Mouse (Mus musculus): Measurements from ENCODE around the gene Loxl4. TPM values are rescaled to one million over a fixed set of nuclear protein-coding genes. Genes with fewer than 3 reads are reported as not detected.

Loxl4 gene
- polyA plus RNA-seq, 1 experiment, result 0.04 TPM

- DNase-seq (ENCODE audit: extremely low spot score in 1 of 2, low spot score in 1 of 2), result no peak
Observed at GRCm38 (mm10) chr19:42567020-42567419, 45.6 kb downstream of the Loxl4 start.

DNA sequence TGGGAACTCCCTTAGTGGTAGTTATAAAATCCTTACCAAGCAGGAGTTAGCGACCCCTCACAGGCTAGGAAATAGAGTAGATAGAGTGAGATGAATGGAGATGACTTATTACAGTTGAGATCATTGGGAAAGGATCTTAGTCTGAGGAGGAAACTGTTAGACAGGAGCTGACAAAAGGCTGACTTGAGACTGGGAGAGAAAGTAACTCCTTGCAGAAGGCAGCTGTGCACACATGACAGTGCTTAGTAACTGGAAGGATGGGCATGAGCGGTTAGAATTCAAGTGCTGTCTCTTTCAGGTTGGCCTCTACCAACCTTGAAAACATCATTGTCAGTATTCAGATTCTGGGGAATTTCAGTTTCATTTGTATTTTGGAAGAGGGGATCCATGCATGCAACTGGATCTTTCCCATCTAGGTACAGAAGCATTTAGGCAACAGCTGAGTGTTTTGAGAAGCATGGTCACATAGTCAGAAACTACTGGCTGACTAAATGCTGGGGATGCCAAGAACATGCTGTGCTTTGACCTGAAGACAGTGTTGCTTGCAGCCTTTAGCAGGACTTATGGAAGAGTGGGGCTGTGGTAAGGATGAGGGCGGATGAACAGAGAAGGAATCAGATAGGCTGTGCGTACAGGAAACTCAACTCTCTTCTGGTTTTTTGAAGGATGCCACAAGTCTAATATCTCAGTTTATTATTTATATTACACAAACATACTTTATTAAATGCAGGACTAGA lies 46.2 kb downstream of the Loxl4 start:
- no peak for DNase-seq (ENCODE audit: extremely low spot score in 1 of 2, low spot score in 1 of 2)

DNA sequence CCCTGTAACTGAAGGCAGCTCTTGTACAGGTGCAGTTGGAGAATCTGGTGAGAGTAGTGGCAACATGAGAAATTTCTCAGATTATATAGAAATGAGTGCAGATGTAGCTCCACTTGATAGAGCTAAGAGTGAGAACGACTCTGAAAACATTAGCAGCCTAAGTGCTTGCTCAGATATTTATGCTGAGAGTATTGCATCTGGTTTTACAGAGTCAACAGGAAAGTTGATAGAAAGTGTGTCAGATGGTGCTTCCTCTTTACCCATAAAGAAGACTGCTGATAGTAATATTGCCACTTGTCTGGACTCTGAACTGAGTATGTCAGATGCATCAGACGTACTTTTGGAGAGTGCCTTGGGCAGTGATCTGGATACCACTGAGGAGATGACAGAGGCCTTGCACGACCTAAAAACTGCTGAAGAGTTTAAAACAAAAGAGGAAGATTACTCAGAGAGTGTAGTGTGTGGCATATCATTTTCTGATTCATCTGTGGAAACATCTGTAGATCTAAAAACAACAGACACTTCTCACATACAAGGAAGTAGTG lies 48.8 kb downstream of the Loxl4 start:
- DNase-seq (ENCODE audit: extremely low spot score in 1 of 2, low spot score in 1 of 2), result no peak

GRCm38 (mm10) chr19:42562981-42563380 lies 49.6 kb downstream of the Loxl4 start:
- no peak for DNase-seq (ENCODE audit: extremely low spot score in 1 of 2, low spot score in 1 of 2)

DNA sequence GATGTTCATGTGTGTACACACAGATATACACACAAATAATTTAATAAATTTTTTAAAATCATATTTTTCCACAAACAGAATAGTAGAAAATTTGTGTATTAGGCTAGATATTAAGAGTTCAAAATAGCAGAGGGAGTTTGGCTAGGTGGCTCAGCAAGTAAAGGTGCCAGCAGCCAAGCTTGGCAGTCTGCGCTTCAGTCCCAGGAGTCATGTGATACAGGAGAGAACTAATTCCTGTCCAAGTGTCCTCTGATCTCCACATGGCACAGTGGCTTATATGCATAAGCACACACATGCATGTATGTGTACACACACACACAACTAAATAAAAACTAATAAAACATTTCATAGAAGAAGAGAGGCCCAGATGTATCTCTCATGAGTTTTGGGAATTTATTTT lies 50.6 kb downstream of the Loxl4 start:
- no peak for DNase-seq (ENCODE audit: extremely low spot score in 1 of 2, low spot score in 1 of 2)

DNA sequence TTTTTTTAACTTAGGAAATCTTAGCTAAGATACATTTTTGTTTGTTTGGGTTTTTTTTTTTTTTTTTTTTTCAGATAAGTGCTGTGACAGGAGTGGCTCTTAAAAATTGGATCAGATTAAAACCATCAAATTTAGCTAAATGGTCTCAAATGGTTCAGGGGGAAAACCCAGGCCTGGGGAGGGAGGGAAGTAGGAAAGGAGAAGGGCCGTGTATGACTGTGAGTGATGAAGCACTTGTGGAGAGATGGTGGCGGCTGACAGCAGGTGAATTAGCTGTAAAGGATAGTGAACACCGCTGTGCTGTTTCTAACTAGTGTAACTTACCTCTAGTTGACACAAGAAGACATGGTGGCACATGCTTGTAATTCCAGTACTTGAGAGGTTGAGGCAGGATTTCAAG lies 53.9 kb downstream of the Loxl4 start:
- no peak for DNase-seq (ENCODE audit: extremely low spot score in 1 of 2, low spot score in 1 of 2)

Other genes starting within 250 kb of the Loxl4 start
- 50.0 and 77.2 TPM in 2 replicates for gene Crtac1, start 181.0 kb downstream of the Loxl4 start, polyA plus RNA-seq (2012; rRNA removed)
- 13.0 and 15.2 TPM in 2 replicates for gene R3hcc1l, start 94.1 kb downstream of the Loxl4 start, polyA plus RNA-seq (2012; rRNA removed)
- 3.0 and 3.1 TPM in 2 replicates for gene Pyroxd2, start 140.0 kb upstream of the Loxl4 start, polyA plus RNA-seq (2012; rRNA removed)
- gene Hps1, start 167.2 kb upstream of the Loxl4 start, polyA plus RNA-seq (2012; rRNA removed), result 28.8 and 33.2 TPM in 2 replicates